Mouse (Mus musculus) layer of hippocampus, postnatal 14 days (tissue): ENCODE measurements around the gene R3hdm2. TPM values are rescaled to one million over a fixed set of nuclear protein-coding genes. Genes with fewer than 3 reads are reported as not detected.

ENCODE experiments used
- DNase-seq, 2 experiments: peaks; one replicate each; pipeline ENCODE4 v3.0.0; 2021 to 2022; ENCODE audit warnings: low spot score in 2 of 2, mixed read lengths in 1 of 2
- long read RNA-seq, 2 experiments: library from polyadenylated mRNA; stranded (forward); transcript quantifications; one replicate each; pipeline ENCODE4 v2.0.0; 2021
- total RNA-seq, 2 experiments: library from RNA; stranded (reverse); gene quantifications; 2 replicates each; pipeline ENCODE4 v1.2.3; 2021

R3hdm2 gene
- total RNA-seq = 100 to 1,000 TPM; 161 to 186 TPM
- long read RNA-seq, experiment 1, full-length matches to known transcripts = 7 of 57 reads
- long read RNA-seq, experiment 1, partial matches to known transcripts = 12 of 57 reads
- long read RNA-seq, experiment 1, other reads (novel, unspliced or antisense) = 38 of 57 reads
- long read RNA-seq, experiment 2, full-length matches to known transcripts = 5 of 69 reads
- long read RNA-seq, experiment 2, partial matches to known transcripts = 28 of 69 reads
- long read RNA-seq, experiment 2, other reads (novel, unspliced or antisense) = 36 of 69 reads

DNA sequence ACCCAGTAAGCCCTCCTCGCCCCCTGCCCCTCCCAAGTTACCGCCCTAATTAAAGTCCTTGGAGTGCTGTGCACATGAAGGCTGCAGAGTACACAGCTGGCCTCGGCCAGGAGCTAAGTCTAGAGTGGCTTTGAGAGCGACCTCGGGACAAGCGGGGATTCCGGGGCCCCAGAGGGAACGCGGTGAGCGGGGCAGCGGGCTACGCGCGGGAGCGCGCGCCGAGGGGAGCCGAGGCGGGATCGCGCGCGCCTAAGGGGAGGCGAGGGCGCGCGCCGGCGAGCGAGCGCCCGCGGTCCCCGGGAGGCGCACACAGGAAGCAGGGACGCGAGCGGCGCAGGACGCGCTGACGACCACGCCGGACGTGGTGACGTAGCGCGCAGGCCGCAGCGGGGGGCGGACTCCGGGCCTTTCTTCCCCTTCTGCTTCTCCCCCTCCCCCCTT is at the start of gene R3hdm2:
TSS of gene R3hdm2 (plus strand) at position 77 of the 441 bp plus-strand sequence.
- peak; percentile 87 to 93 for DNase-seq

DNA sequence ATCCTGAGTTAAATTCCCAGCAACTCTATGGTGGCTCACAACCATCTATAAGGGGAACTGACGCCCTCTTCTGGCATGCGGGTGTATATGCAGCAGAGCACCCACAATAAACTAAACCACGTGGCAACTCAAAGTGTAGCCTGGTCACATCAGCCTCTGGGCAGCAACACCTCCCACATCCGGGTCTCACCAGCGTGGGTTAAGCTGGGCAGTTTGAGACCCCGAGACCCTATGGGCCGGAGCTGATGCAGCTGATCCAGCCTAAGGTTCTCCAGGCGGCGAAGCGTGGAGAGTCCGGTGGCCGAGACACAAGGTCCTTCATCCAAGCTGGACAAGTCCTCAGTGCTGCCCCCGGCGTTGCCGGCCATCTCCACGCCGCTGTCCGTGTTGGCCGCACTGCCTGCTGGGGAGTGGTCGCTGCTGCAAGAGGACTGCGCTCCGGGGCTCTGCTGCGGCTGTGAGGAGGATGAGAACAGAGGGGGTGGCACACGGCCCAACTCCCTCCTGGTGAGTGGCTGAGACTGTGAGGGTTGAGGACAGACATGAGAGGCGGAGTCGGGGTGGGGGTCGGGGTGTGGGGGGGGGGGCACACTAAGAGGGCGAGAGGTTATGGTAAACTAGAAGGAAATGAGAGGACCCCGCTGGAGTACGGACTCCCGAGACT is 47.8 kb upstream of the R3hdm2 start:
- no peak for DNase-seq

DNA sequence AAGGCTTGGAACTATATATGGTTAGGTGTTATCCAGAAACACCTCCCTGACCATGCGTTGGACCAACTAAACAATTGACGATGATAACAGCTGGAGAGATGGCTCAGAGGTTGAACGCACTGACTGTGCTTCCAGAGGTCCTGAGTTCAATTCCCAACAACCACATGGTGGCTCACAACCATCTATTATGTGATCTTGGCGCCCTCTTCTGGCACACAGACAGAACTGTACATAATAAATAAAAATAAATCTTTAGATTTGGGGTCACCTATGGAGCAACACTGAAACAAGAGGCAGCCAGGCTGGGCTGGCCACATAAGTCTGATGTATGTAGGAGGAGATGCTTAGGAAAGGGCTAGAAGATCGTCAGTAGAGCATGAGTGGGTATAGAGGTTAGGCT is 47.0 kb upstream of the R3hdm2 start:
- DNase-seq = no peak

DNA sequence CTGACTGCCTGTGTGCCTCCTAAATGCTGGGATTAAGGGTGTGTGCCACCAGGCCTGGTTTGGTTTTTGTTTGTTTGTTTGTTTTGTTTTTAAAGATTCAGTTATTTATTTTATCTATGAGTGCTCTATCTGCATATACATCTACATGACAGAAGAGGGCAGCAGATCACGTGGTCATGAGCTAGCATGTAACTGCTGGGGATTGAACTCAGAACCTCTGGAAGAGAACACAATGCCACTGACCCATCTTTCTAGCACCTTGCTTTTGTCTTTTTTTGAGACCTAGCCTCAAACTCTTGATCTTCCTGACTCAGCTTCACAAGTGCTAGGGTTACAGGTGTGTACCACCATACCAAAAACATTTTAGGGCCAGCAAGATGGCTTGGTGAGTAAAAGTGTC is 44.9 kb upstream of the R3hdm2 start:
- no peak for DNase-seq

GRCm38 (mm10) chr10:127336952-127337351 is 43.2 kb upstream of the R3hdm2 start:
- DNase-seq = no peak

DNA sequence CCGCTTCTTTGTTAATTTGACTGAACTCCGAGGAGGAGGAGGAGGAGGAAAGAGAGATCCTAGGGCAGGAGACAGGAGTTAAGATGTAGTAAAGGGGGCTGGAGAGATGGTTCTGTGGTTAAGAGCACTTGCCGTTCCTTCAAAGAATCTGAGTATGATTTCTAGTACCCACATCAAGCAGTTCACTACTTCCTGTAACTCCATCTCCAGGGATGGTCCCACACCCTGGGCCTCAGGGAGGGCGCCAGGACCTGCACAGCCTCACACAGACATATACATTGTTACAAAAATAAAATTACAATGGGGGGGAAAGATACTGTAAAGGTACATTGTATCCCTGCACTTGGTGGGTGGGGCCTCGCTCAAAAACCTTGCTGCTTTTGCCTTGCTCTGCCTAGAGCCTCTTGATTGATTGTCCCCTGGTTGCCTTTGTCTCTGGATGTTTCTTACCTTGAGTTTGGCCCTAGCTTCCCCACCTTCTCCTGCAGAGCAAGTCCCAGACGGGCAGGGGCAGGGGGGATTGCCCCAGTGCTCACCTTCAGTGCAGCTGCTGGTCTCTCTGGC is 42.5 kb upstream of the R3hdm2 start:
- no peak for DNase-seq

DNA sequence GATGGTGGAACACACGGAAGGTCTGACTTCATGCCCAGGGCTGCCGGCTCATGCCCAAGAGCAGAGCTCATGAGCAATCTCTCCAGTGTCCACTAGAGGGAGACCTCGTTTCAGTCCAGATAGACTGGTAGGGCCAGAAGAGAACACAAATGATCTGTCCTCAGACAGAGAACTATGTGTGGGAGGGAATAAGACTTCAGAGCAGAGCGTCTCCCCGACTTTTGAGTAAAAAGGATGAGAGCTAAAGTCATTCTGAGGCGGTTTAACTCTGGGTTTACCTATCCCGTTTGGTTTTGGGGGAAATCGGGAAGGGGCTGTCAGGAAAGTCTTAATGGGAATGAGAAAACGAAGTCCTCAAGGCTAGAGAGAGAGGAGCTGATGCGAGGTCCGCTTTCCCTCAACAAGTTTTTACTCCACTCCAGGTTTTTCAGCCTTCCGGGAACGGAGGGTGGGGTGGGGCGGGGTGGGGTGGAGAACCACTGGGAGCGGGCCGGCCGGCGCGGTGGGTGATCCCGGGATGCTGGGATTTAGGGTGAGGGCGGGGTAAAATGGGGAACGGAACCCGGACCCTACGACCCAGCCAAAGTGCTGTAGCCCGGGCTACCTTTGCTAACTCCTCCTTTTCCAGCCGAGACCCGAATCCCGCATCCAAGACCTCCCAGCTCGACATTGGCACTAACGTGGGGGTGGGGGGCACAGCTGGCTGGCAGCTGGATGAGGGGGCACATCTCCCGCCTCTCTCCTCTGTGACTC is 41.0 kb upstream of the R3hdm2 start:
- peak; percentile 88 to 90 for DNase-seq

DNA sequence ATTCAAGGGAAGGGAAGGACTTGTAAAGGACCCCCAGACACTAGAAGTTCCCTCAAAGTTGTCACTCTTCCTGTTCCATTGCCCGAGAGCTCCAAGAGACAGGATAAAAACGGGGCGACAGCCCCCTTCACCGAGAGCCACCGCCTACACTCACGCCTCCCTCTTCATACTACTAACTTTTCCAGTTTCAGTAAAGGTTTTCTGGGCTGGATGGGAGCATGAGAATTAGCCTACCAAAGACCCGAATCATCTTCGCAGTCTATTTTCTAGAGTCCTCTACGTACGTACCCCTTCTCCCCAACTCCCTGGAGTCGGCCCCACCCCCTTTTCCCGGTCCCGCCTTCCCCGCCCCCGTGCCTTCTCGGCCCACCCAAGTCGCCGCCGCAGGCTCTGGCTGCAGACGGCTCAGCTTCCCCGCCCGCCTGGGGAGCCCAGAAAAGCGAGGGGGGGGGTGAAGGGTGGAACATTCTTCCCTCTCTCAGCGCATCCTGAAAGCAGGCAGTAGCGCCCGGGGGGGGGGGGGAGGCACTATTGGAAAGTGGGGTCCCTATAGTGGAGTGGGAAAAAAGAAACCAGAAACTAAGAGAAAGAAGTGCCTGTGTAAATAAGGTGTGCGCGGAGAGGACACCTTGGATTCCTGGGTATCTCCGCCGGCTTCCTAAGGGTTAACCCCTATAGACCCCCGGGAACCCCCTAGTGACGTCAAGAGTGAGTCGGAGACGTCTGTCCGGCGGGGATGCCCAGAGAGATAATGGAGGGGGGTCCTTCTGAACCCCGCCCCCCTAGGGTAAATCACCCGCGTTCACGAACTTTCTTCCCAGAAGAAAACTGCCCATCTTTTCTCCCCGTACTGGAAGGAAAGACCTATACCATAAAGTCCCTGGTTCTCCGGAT is 40.2 kb upstream of the R3hdm2 start:
- DNase-seq = no peak

DNA sequence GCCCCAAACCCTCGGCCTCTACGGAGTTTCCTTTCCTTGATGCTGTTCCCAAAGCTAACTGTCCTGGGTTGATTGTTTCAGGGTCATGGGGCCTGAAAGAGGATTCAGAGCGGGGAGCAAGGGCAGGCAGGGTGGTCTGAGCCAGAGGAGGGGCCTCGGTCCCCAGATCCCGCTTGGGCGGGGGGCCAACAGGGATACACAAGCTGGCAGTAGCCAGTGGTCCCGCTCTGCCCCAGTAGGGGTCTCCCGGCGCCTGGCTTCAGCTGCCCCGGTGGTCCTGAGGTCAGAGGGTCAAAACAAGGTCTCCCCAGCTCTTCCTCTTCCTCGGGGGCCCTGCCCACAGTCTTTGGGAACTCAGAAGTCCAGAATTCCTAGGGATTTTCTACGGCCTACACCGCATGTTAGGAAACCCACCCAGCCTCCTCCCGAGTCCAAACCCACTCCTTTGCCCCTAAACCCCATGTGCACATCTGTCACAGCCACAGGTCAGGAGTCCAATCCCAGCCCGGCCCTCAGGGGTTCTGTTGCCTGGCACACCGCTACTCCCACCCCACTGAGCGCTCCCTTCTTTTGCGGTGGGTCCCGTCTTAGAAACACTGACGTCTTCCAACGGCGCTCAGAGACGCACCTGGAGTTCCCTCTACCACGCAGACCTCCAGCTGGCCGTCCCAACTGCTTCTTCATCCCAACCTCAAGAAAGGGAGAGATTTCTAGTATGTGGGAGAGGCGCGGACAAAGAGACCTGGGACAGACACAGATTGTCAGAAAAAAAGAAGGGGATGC is 39.4 kb upstream of the R3hdm2 start:
- DNase-seq = no peak

DNA sequence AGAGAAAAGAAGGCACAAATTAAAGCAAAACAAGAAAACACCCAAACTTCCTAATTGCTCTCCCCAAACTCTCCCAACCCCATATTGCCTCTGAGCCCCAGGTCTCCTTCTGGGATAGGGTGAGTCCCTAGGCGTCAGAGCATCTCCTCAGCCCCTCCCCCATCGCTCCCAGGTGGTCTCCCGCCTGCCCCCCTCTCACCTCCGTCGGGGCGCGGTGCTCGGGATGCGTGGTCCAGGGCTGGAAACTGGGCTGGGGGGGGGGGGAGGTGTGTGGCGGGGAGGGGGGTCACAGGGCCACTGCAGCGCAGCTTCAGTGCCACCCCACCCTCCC is 38.8 kb upstream of the R3hdm2 start:
- no peak for DNase-seq

- peak; percentile 66 to 77 for DNase-seq
Measured at GRCm38 (mm10) chr10:127341891-127342639, 38.1 kb upstream of the R3hdm2 start, which contains the start of gene Gli1. Gene Gli1 (minus strand): TSS chr10:127341974.

GRCm38 (mm10) chr10:127343029-127343428 is 37.1 kb upstream of the R3hdm2 start:
- DNase-seq = no peak

GRCm38 (mm10) chr10:127346173-127346572 is 34.0 kb upstream of the R3hdm2 start:
- no peak for DNase-seq

- no peak for DNase-seq
Measured at GRCm38 (mm10) chr10:127348957-127349356, 31.2 kb upstream of the R3hdm2 start.

DNA sequence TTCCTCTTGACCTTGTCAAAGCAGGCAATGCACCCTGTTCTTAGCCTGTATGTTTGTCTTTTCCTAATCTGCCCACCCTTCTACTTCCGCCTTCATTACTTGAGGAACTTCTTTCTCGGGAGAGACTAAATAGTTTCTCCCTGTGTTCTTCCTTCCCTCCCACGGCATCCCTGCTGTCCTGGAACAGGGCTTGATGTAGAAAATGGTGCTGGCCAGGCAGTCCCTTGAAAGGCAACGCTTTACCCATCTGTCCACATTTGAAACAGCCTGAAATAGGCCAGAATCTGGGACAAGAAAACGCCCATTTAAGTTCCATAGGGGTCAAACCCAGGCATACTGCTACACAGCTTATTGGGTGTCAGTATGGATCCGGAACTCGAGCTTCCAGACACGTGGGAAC is 30.3 kb upstream of the R3hdm2 start:
- no peak for DNase-seq

DNA sequence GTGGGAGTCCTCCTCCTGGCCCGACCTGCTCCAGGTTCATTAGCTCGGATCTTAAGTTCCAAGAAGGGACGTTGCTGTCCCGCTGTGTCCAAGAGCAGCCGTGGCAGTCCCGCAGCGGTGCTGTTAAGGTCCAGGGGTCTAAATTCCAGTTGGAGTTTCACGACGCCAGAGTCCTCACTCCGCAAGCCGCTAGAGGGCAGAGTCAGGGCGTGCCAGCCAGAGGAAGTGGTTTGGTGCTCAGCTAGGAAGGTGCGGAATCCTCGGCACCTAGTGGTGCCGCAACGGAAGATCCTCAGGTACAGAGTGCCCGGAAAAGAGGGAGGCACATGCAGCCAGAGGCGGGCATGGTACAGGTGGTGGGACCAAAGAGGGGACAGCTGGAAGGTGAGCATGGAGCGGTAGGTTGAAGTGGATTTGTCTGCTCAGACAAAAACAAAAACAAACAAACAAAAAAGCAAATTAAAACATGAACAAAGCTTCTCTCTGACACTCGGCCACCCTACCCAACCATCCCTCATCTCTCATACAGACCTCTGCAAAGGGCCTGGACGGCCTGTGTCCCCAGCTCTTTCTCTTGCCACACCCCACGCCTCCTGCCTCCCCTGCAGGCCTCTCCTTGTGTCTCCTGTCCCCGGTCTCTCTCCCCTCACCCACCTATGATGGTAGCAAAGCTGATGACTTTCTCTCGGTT is 29.4 kb upstream of the R3hdm2 start:
- DNase-seq = peak; percentile 46 to 66

DNA sequence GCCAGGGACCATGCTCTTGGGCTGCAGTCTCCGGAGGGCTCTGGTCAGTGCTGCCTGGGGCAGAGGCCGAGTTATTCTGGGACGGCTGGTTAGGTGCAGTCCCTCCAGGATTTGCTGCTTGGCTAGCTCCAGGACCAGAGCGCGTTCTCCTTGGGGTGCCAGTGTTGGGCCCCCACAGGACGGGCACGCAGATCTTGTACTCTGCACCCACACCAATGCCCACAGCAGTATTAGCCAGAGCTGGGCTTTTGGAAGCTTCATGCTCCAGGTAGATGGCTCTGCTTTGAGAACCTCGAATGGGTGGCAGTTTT is 28.9 kb upstream of the R3hdm2 start:
- no peak for DNase-seq

DNA sequence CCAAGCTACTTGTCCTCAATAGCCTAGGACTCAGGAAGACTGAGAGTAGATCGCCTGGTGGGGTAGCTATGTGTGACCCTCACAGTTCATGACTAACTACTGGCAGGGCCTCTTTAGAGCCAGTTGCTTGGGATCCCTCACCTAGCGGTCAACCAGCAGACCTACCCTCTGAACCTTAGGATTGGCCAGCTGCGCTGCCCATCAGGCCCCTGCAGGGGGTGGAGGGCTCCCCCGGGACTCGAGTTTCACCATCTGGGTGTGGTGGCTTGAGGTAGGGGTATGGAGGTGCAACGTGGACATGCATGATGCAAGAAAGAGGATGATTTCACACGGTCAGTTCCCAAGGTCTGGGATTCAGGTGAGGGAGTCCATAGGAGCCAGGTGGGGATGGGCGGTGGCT is 28.4 kb upstream of the R3hdm2 start:
- no peak for DNase-seq

GRCm38 (mm10) chr10:127352187-127352586 is 27.9 kb upstream of the R3hdm2 start:
- no peak for DNase-seq
